Mouse (Mus musculus): ENCODE measurements around the gene Gm10563. TPM values are rescaled to one million over a fixed set of nuclear protein-coding genes. Genes with fewer than 3 reads are reported as not detected.

The Gm10563 gene
- polyA plus RNA-seq, 1 experiment from 2014 or later, result not detected

DNA sequence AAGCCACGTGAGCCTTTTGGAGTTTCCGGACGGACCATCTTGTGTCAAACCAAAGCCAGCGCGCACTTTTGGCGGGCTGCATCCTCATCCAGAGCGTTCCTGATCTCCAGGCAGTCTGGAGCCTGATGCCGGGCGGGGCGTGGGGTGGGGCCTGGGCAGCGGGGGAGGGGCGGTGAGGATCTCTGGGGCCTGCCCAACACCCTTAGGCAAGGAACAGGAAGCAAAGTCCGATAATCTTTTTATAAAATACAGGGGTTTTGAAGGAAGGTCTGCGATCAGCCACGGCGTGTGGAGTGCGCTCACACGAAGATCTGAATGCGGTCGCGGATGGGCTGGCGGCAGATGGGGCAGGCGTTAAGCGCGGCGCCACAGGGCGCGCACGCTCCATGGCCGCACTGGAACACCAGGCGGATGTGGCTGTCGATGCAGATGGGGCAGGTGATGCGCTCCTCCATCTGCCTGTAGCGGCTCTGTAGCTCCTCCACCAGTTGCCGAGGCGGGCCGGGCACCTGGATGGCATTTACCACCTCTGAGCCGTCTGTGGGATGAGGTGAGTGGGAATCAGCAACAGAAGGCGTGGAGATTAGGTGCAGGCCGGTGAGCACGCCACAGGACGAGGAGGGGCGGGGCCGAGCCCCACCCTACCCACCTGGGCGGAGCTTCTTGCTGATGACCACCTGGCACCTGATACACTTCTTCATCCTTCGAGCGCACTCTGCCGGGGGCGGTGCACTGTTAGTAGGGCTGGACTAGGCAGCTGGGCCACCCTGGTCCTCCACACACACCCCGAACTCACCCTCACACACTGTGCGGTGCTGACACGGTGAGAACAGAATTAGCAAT, 9.5 kb upstream of the Gm10563 start:
- peak; percentile 71 for ATAC-seq (ENCODE audit: low read depth)
- Histone ChIP-seq H3K9me3 (ENCODE audit: control insufficient read depth, low read length) (no peaks in the 10 kb centered on the region), H3K27me3 (ENCODE audit: control insufficient read depth, insufficient read depth, low read depth, low read length) (peaks cover 11% of the 10 kb centered on the region), H3K36me3 (ENCODE audit: control insufficient read depth, insufficient read depth, low read length) (peaks cover 16% of the 10 kb centered on the region), H3K4me2 (ENCODE audit: low read depth, low read length) (peak overlapping the region; percentile 76), H3K27ac (ENCODE audit: low read length) (no peak overlapping the region), H3K4me1 (replicated peaks; ENCODE audit: control insufficient read depth, insufficient read depth, low read length) (peaks cover 41% of the 10 kb centered on the region), H3K9ac (ENCODE audit: low read length) (peak overlapping the region; percentile 68), H3K4me3 (ENCODE audit: low read length) (peak overlapping the region; percentile 54)
- 4% methylated on average over 52 of the region's 52 CpGs for WGBS

DNA sequence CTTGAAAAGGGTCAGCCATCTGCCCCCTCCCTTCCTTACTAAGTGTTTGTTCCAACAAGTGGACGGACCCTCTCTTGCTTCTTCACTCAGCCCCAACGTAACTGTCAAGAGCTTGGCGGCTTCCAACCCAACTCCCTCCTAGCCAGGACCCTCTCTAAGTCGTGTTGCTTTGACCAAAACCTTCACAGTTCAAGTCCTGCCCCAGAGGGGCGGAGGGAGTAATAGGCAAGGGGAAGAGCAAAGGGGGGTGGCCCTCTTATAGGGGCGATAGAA, 8.9 kb upstream of the Gm10563 start:
- ATAC-seq (ENCODE audit: low read depth), result no peak
- H3K27ac ChIP-seq (ENCODE audit: low read length), result no peak overlapping the region
- peaks cover 11% of the 10 kb centered on the region for H3K27me3 ChIP-seq (ENCODE audit: control insufficient read depth, insufficient read depth, low read depth, low read length)
- peaks cover 22% of the 10 kb centered on the region for H3K36me3 ChIP-seq (ENCODE audit: control insufficient read depth, insufficient read depth, low read length)
- H3K9ac ChIP-seq (ENCODE audit: low read length), result peak overlapping the region; percentile 68; the same call in 1 of the 2 replicates
- H3K4me2 ChIP-seq (ENCODE audit: low read depth, low read length), result peak overlapping the region; percentile 76
- peaks cover 41% of the 10 kb centered on the region for H3K4me1 ChIP-seq (replicated peaks; ENCODE audit: control insufficient read depth, insufficient read depth, low read length)
- peak overlapping the region; percentile 54 for H3K4me3 ChIP-seq (ENCODE audit: low read length)
- no peaks in the 10 kb centered on the region for H3K9me3 ChIP-seq (ENCODE audit: control insufficient read depth, low read length)
- WGBS, result under 1% methylated on average over 6 of the region's 6 CpGs

DNA sequence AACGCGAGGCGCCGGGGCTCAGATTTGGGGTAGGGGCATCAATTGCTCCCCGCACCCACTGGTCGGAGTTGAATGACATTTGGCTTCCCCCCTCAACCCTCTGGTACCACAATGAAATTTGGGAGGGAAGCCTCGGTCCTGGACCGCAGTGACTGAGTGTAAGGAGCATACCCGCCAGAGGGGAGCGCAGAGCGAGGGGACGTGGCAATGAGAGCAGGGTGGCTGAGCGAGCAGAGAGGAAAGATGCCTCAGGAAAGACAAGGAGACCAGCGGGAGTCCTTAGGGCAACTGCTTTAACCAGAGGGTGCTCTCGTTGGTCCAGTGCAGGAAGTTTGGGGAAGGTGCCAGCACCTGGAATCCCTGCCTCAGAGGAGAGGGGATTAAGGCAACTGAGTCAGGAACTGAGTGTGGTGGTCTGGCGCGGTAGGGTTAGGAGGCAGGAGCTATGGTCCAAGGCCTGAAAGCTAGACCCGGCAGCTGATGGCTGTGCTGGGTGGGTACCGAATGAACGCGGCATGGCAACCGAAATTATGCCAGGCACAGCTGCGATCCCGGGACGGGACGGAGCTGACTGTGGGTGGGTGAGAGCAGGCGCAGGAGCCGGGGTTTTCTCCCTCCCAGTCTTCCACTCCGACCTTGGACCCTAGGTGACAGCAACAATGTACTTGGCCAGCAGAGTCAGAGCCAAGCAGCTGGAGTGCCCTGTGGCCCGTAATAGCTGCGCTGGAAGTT, 8.4 kb upstream of the Gm10563 start:
- peak; percentile 24 for ATAC-seq (ENCODE audit: low read depth)
- peaks cover 41% of the 10 kb centered on the region for H3K4me1 ChIP-seq (replicated peaks; ENCODE audit: control insufficient read depth, insufficient read depth, low read length)

DNA sequence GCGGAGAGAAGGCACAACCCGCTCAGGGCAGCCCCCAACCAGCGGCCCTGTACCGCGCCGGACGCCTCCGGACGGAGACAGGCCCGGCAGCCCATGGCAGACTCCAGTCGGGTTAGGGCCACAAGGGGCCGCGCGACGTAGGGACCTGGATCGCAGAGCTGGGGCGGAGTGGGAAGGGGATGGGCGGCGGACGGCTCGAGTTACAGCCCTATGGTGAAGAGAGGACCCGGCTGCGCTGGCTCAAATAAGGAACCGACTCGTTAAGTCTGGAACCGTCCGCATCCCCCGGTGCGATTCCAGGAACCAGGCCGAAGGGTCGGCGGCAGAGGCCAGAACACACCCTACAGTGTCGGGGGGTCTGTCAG, 7.9 kb upstream of the Gm10563 start, which contains the start of gene Mmp23:
Gene Mmp23 (minus strand): TSS at position 299 of the 365 bp plus-strand sequence.
- peaks cover 32% of the 10 kb centered on the region for H3K36me3 ChIP-seq (ENCODE audit: control insufficient read depth, insufficient read depth, low read length)
- peak; percentile 72 for ATAC-seq (ENCODE audit: low read depth)

More for the DNA sequence above, 8.4 kb upstream of the Gm10563 start:
- Histone ChIP-seq H3K9ac (ENCODE audit: low read length) (peak overlapping the region; percentile 69), H3K27ac (ENCODE audit: low read length) (0 out of 2 replicates have a peak overlapping the region, but pooled peaks have one; percentile 10), H3K4me2 (ENCODE audit: low read depth, low read length) (peak overlapping the region; percentile 76), H3K9me3 (ENCODE audit: control insufficient read depth, low read length) (no peaks in the 10 kb centered on the region), H3K36me3 (ENCODE audit: control insufficient read depth, insufficient read depth, low read length) (peaks cover 27% of the 10 kb centered on the region), H3K4me3 (ENCODE audit: low read length) (peak overlapping the region; percentile 54), H3K27me3 (ENCODE audit: control insufficient read depth, insufficient read depth, low read depth, low read length) (peaks cover 11% of the 10 kb centered on the region)
- WGBS, result 2% methylated on average over 31 of the region's 31 CpGs

DNA sequence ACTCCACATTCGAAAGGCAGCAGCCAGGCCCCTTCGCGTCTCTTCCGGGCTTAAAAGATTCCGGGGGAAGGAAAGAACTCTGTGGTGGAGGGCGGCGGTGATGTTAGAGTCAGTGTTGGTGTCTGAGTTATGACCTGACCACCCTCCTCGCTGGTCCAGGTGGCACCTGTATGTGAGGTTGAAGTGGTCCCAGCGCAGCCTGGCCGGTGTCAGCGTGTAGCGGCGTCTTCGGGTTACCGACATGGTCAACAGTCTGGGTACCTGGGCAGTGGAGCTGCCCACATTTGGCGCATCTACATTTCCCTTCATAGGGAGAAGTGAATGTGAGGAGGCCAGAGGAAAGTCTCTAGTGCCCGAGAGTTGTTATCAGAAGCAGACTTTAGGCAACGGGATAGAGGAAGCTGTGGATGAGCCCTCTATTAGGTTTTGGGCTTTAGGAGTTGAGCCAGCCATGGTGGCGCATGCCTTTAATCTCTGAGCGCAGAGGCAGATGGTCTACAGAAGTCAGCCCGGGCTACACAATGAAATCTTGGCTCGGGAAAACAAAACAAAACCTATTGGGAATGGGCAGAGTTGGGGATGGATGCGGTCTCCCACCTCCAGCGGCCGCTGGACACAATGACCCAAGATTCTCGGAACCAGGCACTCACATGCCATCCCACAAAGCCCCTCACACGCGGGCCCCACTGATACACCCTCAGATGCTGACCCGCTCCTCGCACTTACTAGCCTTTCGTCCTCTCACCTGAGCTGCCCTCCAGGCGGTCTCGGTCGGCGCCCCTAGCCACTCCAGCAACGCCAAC, 7.3 kb upstream of the Gm10563 start:
- no peaks in the 10 kb centered on the region for H3K9me3 ChIP-seq (ENCODE audit: control insufficient read depth, low read length)
- peak overlapping the region; percentile 38 for H3K27ac ChIP-seq (ENCODE audit: low read length)
- 20% methylated on average over 36 of the region's 36 CpGs for WGBS
- peak overlapping the region; percentile 54 for H3K4me3 ChIP-seq (ENCODE audit: low read length)
- peak overlapping the region; percentile 76 for H3K4me2 ChIP-seq (ENCODE audit: low read depth, low read length)
- peak overlapping the region; percentile 69 for H3K9ac ChIP-seq (ENCODE audit: low read length)
- H3K36me3 ChIP-seq (ENCODE audit: control insufficient read depth, insufficient read depth, low read length), result peaks cover 38% of the 10 kb centered on the region
- H3K4me1 ChIP-seq (replicated peaks; ENCODE audit: control insufficient read depth, insufficient read depth, low read length), result peaks cover 41% of the 10 kb centered on the region
- H3K27me3 ChIP-seq (ENCODE audit: control insufficient read depth, insufficient read depth, low read depth, low read length), result peaks cover 11% of the 10 kb centered on the region
- no peak for ATAC-seq (ENCODE audit: low read depth)

More for the DNA sequence above, 7.9 kb upstream of the Gm10563 start, which contains the start of gene Mmp23:
- peak within 1 kb of the TSS; percentile 76 for H3K4me2 ChIP-seq (ENCODE audit: low read depth, low read length)
- peak within 1 kb of the TSS; percentile 38 for H3K27ac ChIP-seq (ENCODE audit: low read length)
- H3K9me3 ChIP-seq (ENCODE audit: control insufficient read depth, low read length), result no peaks in the 10 kb centered on the region
- H3K27me3 ChIP-seq (ENCODE audit: control insufficient read depth, insufficient read depth, low read depth, low read length), result peaks cover 11% of the 10 kb centered on the region
- peaks cover 41% of the 10 kb centered on the region for H3K4me1 ChIP-seq (replicated peaks; ENCODE audit: control insufficient read depth, insufficient read depth, low read length)
- peak within 1 kb of the TSS; percentile 69 for H3K9ac ChIP-seq (ENCODE audit: low read length)
- peak within 1 kb of the TSS; percentile 54 for H3K4me3 ChIP-seq (ENCODE audit: low read length)
- under 1% methylated on average over 33 of the region's 33 CpGs for WGBS

DNA sequence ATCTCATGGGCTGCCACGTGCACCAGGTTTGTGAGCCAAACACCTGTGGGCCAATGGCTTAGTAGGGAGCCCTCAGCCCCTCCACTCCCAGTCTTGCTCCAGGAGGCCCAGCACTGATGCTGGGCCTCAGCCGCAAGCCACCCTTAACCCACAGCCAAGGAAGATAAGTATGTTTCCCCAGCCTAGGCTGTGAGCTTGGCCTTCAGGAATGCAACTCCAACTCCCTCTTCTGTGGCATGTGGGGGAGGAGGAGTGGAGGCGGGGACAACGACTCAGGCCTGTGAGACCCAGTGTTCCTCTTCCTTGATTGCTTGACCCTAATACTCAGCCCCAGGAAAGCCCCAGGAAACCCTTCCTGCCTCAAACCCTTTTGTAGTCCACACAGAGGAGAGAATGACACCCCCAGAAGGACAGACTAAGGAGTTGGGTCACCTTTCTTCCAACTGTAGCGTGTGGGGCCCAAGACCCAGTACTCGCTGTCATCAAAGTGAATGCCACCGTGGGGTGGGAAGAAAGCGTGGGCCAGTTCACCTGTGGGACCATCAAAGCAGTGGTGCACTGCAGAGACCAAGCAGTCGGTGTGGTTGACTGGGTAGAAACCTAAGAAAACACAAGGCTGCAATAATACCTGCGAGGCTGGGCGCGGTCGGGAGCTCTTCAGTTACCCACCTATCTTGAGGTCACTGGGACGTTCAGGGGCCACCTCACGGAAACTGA, 6.5 kb upstream of the Gm10563 start:
- ATAC-seq (ENCODE audit: low read depth), result peak; percentile 66
- Histone ChIP-seq H3K27me3 (ENCODE audit: control insufficient read depth, insufficient read depth, low read depth, low read length) (peaks cover 11% of the 10 kb centered on the region), H3K4me2 (ENCODE audit: low read depth, low read length) (peak overlapping the region; percentile 76), H3K36me3 (ENCODE audit: control insufficient read depth, insufficient read depth, low read length) (peaks cover 39% of the 10 kb centered on the region), H3K4me1 (replicated peaks; ENCODE audit: control insufficient read depth, insufficient read depth, low read length) (peaks cover 41% of the 10 kb centered on the region), H3K9ac (ENCODE audit: low read length) (peak overlapping the region; percentile 21), H3K9me3 (ENCODE audit: control insufficient read depth, low read length) (no peaks in the 10 kb centered on the region), H3K27ac (ENCODE audit: low read length) (peak overlapping the region; percentile 73), H3K4me3 (ENCODE audit: low read length) (0 out of 2 replicates have a peak overlapping the region, but pooled peaks have one; percentile 3)
- 49% methylated on average over 15 of the region's 15 CpGs for WGBS

DNA sequence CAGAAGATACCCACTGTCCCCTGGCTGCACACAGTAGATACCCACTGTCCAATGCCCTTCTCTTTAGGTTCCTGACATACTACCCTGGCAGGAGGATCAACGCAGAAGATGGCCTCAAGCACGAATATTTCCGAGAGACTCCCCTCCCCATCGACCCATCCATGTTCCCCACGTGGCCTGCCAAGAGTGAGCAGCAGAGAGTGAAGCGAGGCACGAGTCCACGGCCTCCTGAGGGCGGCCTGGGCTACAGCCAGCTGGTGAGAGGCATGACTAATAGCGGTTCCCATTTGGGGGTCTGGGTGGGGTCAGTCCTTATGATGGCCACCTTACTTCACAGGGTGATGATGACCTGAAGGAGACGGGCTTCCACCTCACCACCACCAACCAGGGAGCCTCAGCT, 4.1 kb upstream of the Gm10563 start:
- H3K9me3 ChIP-seq (ENCODE audit: control insufficient read depth, low read length), result no peaks in the 10 kb centered on the region
- no peak overlapping the region for H3K27ac ChIP-seq (ENCODE audit: low read length)
- H3K4me3 ChIP-seq (ENCODE audit: low read length), result no peak overlapping the region
- H3K36me3 ChIP-seq (ENCODE audit: control insufficient read depth, insufficient read depth, low read length), result peaks cover 40% of the 10 kb centered on the region
- ATAC-seq (ENCODE audit: low read depth), result no peak
- H3K9ac ChIP-seq (ENCODE audit: low read length), result no peak overlapping the region
- 83% methylated on average over 11 of the region's 11 CpGs for WGBS
- H3K4me1 ChIP-seq (replicated peaks; ENCODE audit: control insufficient read depth, insufficient read depth, low read length), result peaks cover 30% of the 10 kb centered on the region
- no peak overlapping the region for H3K4me2 ChIP-seq (ENCODE audit: low read depth, low read length)
- H3K27me3 ChIP-seq (ENCODE audit: control insufficient read depth, insufficient read depth, low read depth, low read length), result peaks cover 10% of the 10 kb centered on the region; the same call in 1 of the 2 replicates

DNA sequence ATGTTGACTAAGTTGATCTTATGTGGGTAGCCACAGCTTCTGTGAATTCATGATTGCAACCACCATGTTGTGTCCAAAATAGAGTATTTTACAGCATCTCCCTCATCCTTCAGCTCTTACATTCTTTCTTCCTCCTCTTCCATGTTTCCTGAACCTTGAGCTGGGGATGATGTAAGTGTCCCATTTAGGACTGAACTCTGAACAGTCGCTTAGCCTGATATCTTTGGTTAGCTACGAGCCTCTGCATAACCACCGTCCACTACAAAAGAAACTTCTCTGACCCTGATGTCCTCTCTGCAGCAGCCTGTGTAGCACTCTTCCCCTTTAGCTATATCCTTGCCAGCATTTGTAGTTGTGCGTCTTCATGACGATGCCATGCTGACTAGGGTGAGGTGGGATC, 513 bp upstream of the Gm10563 start:
- Histone ChIP-seq H3K36me3 (ENCODE audit: control insufficient read depth, insufficient read depth, low read length) (peaks cover 61% of the 10 kb centered on the region), H3K4me2 (ENCODE audit: low read depth, low read length) (no peak overlapping the region), H3K27ac (ENCODE audit: low read length) (no peak overlapping the region), H3K4me1 (replicated peaks; ENCODE audit: control insufficient read depth, insufficient read depth, low read length) (no peaks in the 10 kb centered on the region; the same call in 1 of the 2 replicates), H3K9ac (ENCODE audit: low read length) (no peak overlapping the region), H3K9me3 (ENCODE audit: control insufficient read depth, low read length) (no peaks in the 10 kb centered on the region), H3K27me3 (ENCODE audit: control insufficient read depth, insufficient read depth, low read depth, low read length) (no peaks in the 10 kb centered on the region), H3K4me3 (ENCODE audit: low read length) (no peak overlapping the region)
- ATAC-seq (ENCODE audit: low read depth), result no peak
- 93% methylated on average over 5 of the region's 5 CpGs for WGBS

All from lung, embryonic 16.5 days (tissue).